Mouse (Mus musculus): Measurements from ENCODE around the gene Abca8a. TPM values are rescaled to one million over a fixed set of nuclear protein-coding genes. Genes with fewer than 3 reads are reported as not detected.

The Abca8a gene
- polyA plus RNA-seq (2012; ENCODE audit: insufficient read depth, insufficient read length, missing spikeins) = 0.32 TPM in 1 of 2 replicates, not detected in the other

DNA sequence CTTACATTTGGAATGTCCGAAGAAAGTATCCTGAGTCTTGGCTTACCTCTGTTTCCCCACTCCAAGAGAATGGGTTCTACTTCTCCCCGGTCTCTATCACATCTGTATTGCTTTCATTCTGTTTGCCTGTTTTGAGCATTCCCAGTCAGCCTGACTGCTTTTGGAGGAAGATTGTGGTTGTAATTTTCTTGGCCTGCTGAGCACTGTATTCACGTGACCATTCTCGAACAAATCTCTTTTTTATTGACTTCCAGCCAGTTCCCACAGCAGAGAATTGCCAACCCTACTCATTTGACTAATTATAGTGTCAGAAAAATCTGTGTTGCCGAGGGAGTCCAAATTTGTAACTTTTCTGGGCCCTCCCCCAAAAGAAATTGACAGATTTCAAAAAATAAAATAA, at the start of gene Abca8a:
TSS of gene Abca8a (minus strand) at position 121 of the 400 bp plus-strand sequence.
- H3K27ac ChIP-seq (ENCODE audit: insufficient read depth, low read depth, low read length) = peak within 1 kb of the TSS; percentile 31; the same call in 1 of the 2 replicates
- H3K4me1 ChIP-seq (ENCODE audit: control insufficient read depth, insufficient read depth, low read length) = peaks cover 32% of the 10 kb centered on the region
- H3K4me3 ChIP-seq (ENCODE audit: insufficient read depth, low read length) = no peak within 1 kb of the TSS
- no peak for TF ChIP-seq CTCF (IDR thresholded peaks at IDR 0.05; ENCODE audit: low read depth, low read length)
- no peak for TF ChIP-seq POLR2A (IDR thresholded peaks at IDR 0.05; ENCODE audit: borderline replicate concordance, low read depth, low read length)

DNA sequence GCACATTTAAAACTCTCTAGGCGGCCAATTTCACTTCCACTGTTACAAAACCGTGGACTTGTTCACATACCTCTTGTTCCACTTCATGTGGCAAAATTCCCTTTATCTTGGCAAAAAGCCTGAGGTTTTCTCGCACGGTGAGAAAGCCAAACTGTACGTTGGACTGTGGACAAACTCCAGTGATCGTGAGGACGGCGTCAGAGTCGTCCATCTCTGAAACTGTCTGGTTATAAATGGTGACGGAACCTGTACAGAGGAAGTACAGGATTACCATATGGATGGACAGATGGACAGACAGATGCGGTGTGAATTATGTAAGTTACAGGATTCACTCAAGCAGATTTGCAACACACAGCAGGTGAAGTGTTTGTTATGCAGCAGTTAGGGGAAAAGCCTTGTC, 49.6 kb upstream of the Abca8a start:
- TF ChIP-seq POLR2A (IDR thresholded peaks at IDR 0.05; ENCODE audit: borderline replicate concordance, low read depth, low read length) (no peak), CTCF (IDR thresholded peaks at IDR 0.05; ENCODE audit: low read depth, low read length) (no peak)
- no peak overlapping the region for H3K27ac ChIP-seq (ENCODE audit: insufficient read depth, low read depth, low read length)
- H3K4me3 ChIP-seq (ENCODE audit: insufficient read depth, low read length) = no peak overlapping the region
- no peaks in the 10 kb centered on the region; the same call in 1 of the 2 replicates for H3K4me1 ChIP-seq (ENCODE audit: control insufficient read depth, insufficient read depth, low read length)

DNA sequence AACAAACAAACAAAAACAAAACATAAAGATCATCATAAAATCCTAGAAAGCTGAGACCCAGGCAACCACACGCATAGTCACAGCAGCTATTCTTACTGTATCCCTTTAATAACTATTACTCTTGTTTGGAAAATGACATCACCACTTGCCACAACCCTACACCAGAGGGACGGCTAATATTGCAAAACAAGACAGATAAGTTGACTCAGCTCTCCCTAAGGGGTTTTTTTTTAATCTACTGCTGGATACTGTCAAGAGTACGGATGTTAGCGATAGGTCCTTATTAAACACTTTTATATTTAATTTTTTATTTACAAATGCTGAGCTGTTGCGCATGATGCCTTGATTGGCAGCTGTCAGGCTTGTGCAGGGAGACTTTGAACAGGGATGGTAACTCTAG, 35.0 kb upstream of the Abca8a start:
- peaks cover 14% of the 10 kb centered on the region for H3K4me1 ChIP-seq (ENCODE audit: control insufficient read depth, insufficient read depth, low read length)
- TF ChIP-seq POLR2A (IDR thresholded peaks at IDR 0.05; ENCODE audit: borderline replicate concordance, low read depth, low read length) (no peak), CTCF (IDR thresholded peaks at IDR 0.05; ENCODE audit: low read depth, low read length) (no peak)
- peak overlapping the region; percentile 74 for H3K27ac ChIP-seq (ENCODE audit: insufficient read depth, low read depth, low read length)
- 0 out of 2 replicates have a peak overlapping the region, but pooled peaks have one; percentile 15 for H3K4me3 ChIP-seq (ENCODE audit: insufficient read depth, low read length)

DNA sequence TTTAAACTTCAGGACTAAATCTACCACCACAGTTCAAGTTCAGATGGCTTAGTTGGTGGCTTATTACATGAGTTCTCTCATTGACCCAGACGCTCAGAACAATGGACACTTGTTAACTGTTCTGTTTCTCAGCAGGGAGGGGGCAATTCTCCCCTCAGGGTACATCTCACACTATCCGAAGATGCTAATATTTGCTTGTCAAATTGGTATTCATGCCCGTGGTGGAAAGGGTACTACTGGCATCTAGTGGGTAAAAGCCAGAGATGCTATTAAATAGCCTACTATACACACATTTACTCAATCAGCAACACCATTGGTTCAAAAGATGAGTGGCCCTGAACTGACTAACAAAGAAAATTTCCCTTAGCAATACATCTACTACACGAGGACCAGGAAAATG, 15.4 kb upstream of the Abca8a start:
- TF ChIP-seq POLR2A (IDR thresholded peaks at IDR 0.05; ENCODE audit: borderline replicate concordance, low read depth, low read length) = no peak
- TF ChIP-seq CTCF (IDR thresholded peaks at IDR 0.05; ENCODE audit: low read depth, low read length) = no peak

DNA sequence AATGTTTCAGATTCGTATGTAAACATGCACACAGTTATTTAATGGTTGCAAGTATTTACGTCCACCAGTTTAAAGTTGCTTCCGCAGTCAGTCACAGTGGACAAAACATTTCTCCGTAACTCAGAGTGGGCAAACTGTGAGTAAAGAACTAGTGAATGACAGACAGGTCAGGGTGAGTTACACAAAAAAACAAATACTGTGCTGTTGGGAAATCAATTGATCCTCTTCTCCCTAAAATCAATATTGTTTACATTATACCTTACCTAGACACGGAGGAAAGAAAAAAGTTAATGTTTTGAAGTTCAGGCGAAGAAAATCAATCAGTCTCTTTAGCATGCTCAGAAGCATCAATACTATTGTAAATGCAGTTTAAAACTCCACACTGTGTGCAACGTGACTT, 5.7 kb upstream of the Abca8a start:
- H3K4me1 ChIP-seq (ENCODE audit: control insufficient read depth, insufficient read depth, low read length) = peaks cover 7% of the 10 kb centered on the region; the same call in 1 of the 2 replicates
- no peak overlapping the region for H3K27ac ChIP-seq (ENCODE audit: insufficient read depth, low read depth, low read length)
- no peak overlapping the region for H3K4me3 ChIP-seq (ENCODE audit: insufficient read depth, low read length)
- TF ChIP-seq CTCF (IDR thresholded peaks at IDR 0.05; ENCODE audit: low read depth, low read length) (no peak), POLR2A (IDR thresholded peaks at IDR 0.05; ENCODE audit: borderline replicate concordance, low read depth, low read length) (no peak)

More for the DNA sequence above, 15.4 kb upstream of the Abca8a start:
- no peak overlapping the region for H3K27ac ChIP-seq (ENCODE audit: insufficient read depth, low read depth, low read length)
- H3K4me1 ChIP-seq (ENCODE audit: control insufficient read depth, insufficient read depth, low read length) = no peaks in the 10 kb centered on the region
- no peak overlapping the region for H3K4me3 ChIP-seq (ENCODE audit: insufficient read depth, low read length)

DNA sequence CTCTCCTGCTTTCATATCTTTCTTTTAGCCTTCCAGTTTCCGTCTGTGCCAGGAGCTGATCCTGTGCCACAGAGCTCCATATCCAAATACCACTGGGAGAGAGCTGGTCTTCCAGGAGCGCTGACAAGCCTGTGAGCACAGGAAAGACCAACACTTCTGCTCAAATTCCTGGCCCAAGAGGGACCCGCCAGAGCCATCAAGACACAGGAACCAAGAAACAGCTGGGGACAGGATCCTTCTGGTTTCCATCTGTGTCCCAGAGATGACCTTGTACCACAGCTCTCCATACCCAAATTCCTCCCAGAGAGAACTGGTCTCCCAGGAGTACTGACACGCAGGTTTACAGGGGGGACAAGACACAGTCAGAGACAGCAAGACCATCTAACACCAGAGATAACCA, 3.1 kb upstream of the Abca8a start:
- H3K4me3 ChIP-seq (ENCODE audit: insufficient read depth, low read length) = no peak overlapping the region
- H3K4me1 ChIP-seq (ENCODE audit: control insufficient read depth, insufficient read depth, low read length) = peaks cover 23% of the 10 kb centered on the region
- TF ChIP-seq CTCF (IDR thresholded peaks at IDR 0.05; ENCODE audit: low read depth, low read length) (no peak), POLR2A (IDR thresholded peaks at IDR 0.05; ENCODE audit: borderline replicate concordance, low read depth, low read length) (no peak)
- no peak overlapping the region for H3K27ac ChIP-seq (ENCODE audit: insufficient read depth, low read depth, low read length)

DNA sequence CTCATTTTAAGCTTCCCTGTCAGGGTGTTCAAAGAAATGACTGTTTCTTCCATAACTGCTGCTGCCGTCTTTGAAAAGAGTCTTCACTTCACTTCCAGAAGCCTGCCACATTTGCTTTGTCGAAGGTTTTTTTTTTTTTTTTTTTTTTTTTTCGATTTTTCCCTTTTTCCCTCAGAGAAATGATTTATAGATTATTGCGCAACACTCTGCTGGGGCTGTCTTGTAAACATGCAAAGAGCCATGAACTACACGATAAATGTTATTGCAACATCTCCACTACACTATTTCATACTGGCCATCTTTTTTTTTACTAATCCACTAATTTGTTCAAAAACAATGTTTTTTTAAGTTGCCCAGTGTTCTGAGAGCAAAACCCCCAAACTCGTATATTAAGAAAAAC, 1.7 kb upstream of the Abca8a start:
- no peak overlapping the region for H3K4me3 ChIP-seq (ENCODE audit: insufficient read depth, low read length)
- TF ChIP-seq CTCF (IDR thresholded peaks at IDR 0.05; ENCODE audit: low read depth, low read length) (no peak), POLR2A (IDR thresholded peaks at IDR 0.05; ENCODE audit: borderline replicate concordance, low read depth, low read length) (no peak)
- peaks cover 28% of the 10 kb centered on the region for H3K4me1 ChIP-seq (ENCODE audit: control insufficient read depth, insufficient read depth, low read length)
- H3K27ac ChIP-seq (ENCODE audit: insufficient read depth, low read depth, low read length) = no peak overlapping the region

DNA sequence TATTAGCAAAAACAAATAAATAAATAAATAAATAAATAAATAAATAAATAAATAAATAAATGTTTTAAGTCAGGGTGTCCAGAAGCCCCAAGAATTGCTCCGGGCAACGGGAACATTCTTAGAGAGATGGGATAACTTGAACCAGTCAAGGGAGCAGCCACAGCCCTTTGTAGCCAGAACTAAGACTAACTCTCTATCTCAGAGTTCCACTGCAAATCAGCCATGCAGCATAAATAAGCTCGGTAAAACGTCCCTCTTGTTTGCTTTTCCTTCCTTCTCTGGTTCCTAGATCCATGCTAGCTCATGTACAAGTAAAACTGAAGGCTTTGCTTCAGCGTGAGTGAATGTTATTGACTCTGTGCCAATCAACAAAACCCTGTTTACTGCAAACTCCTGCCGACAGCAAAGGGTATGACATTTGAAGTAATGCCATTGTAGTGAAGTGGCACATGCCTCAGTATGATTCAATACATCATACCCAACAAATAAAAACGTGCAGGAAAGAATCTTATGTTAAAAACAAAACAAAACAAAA, 865 bp downstream of the Abca8a start:
- Histone ChIP-seq H3K4me1 (ENCODE audit: control insufficient read depth, insufficient read depth, low read length) (peaks cover 32% of the 10 kb centered on the region), H3K27ac (ENCODE audit: insufficient read depth, low read depth, low read length) (no peak overlapping the region), H3K4me3 (ENCODE audit: insufficient read depth, low read length) (no peak overlapping the region)
- no peak for TF ChIP-seq POLR2A (IDR thresholded peaks at IDR 0.05; ENCODE audit: borderline replicate concordance, low read depth, low read length)
- no peak for TF ChIP-seq CTCF (IDR thresholded peaks at IDR 0.05; ENCODE audit: low read depth, low read length)

DNA sequence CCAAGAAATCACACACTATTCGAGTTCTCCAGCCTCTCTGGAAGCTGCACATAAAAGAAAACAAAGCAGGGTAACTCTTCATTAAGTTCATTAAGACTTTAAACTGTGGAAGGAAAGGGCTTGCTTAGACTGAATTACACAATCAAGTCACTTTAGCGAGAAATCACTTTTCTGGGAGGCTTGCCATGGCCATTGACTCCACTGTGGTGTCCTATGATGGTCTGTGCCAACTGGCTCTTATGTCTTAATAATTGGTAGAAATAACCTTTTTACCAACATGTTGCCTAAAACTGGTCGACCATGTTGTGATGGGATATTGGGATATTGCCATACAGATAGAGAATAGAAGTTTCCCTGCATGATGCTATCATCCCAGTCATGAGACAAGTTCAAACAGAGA, 1.5 kb downstream of the Abca8a start:
- peaks cover 32% of the 10 kb centered on the region for H3K4me1 ChIP-seq (ENCODE audit: control insufficient read depth, insufficient read depth, low read length)
- TF ChIP-seq POLR2A (IDR thresholded peaks at IDR 0.05; ENCODE audit: borderline replicate concordance, low read depth, low read length) = no peak
- H3K27ac ChIP-seq (ENCODE audit: insufficient read depth, low read depth, low read length) = no peak overlapping the region
- no peak overlapping the region for H3K4me3 ChIP-seq (ENCODE audit: insufficient read depth, low read length)

DNA sequence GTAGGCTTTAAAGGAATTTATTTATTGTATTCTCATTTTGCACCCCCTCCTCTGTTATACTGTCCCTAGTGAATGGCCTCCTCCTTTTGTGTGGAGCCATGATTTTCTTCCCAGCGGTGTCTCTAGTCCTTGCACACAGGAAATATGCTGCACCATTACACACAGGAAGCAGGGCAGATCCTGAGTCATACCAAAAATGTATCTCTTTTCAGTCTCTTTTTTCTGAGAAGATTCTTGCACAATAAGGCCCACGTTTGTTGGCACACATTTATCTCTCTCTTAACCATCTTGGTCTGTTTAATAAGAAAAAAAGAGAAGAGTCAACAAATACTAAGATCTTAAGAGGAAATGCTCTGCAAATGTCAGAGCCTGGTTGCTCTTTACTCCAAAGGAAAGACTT, 4.5 kb downstream of the Abca8a start:
- Histone ChIP-seq H3K4me3 (ENCODE audit: insufficient read depth, low read length) (no peak overlapping the region), H3K4me1 (ENCODE audit: control insufficient read depth, insufficient read depth, low read length) (peaks cover 24% of the 10 kb centered on the region), H3K27ac (ENCODE audit: insufficient read depth, low read depth, low read length) (peak overlapping the region; percentile 22; the same call in 1 of the 2 replicates)
- TF ChIP-seq CTCF (IDR thresholded peaks at IDR 0.05; ENCODE audit: low read depth, low read length) (no peak), POLR2A (IDR thresholded peaks at IDR 0.05; ENCODE audit: borderline replicate concordance, low read depth, low read length) (no peak)

All from bone marrow macrophage, adult 2 months (primary cell).